Mouse (Mus musculus) mouse embryonic stem cell (cell line): ENCODE measurements around the gene Dynlt1c.
"Not testable (repeated sequence)": the region's sequence is repeated elsewhere in the genome, so short reads cannot be mapped to it uniquely, and the experiment has no call there.

Source experiments
- in situ Hi-C, 2 experiments: fragments of 300-500 bp; cut with MboI; formaldehyde crosslinking; loops; 1 replicate in 1 of 2; 3 replicates in 1 of 2; pipeline ENCODE4 v1.14.3; 2019 to 2020; ENCODE audit warnings: low sequenced_read_pairs in 2 of 2, low pct_unique_long_range_greater_than_20kb in 1 of 2, mixed read lengths in 1 of 2; ENCODE audit not compliant: unreplicated experiment in 1 of 2

Dynlt1c gene

DNA sequence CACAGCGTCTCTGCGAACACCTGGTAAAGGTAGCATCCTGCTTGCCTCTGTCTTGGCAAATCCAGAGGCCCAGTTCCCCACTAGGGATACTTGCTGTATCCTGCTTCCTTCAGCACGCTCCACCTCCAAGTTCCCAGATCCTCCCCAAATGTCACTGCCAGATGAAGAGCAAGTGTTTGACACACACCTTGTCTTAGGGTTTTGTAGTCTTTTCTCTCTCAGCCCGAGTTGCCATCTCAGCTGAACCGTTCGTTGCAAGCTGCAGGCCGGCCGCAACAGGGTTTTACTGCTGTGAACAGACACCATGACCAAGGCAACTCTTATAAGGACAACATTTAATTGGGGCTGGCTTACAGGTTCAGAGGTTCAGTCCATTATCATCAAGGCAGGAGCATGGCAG lies 45.4 kb downstream of the Dynlt1c start:
- in situ Hi-C loops, result not testable (repeated sequence)

DNA sequence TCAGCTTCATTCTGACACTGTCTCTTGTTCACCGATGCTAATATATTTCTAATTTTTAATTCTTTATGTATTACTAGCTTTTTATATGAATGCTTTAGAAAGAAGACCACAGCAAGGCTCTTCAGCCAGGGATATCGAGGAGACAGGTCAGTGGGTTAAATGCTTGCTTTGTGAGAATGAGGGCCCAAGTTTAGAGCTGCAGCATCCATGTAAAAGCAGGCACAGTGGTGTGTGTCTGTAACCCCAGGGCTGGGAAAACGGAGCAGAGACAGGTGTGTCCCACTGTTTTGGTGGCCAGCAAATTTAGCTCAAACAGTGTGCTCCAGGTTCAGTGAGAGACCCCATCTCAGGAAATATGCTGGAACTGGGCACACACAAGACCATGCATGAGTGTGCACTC lies 46.0 kb downstream of the Dynlt1c start:
- in situ Hi-C loops, result not testable (repeated sequence)

DNA sequence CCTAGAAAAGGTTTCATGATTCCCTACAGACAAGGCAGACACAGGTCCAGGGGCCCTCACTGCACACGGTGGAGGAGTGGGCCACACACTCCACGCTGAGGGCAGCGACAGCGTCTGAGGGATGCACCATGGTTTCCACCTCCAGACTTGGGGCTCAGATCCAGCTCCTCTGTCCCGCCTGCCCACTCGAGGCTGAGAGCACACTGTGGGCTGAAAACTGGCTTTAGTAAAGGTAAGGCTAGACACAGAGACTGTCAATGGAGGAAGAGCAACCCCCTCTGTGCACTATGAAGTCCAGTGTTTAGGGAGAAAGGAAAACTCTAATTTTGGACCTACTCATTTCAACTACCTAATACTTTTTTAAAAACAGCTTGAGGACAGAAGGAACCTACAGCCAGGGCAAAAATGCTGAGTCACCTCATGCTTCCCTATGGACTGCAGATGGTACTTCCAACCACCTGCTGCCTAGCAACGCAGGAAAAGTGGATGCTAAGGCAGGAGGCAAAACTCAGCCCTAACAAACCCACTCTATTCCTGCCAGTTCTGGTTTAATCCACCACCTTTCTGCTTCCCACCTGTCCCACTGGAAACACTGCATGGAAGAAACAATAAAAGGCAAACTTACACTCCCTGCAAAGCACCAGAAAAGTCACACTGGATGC lies 49.6 kb downstream of the Dynlt1c start:
- in situ Hi-C loops, result not testable (repeated sequence)

DNA sequence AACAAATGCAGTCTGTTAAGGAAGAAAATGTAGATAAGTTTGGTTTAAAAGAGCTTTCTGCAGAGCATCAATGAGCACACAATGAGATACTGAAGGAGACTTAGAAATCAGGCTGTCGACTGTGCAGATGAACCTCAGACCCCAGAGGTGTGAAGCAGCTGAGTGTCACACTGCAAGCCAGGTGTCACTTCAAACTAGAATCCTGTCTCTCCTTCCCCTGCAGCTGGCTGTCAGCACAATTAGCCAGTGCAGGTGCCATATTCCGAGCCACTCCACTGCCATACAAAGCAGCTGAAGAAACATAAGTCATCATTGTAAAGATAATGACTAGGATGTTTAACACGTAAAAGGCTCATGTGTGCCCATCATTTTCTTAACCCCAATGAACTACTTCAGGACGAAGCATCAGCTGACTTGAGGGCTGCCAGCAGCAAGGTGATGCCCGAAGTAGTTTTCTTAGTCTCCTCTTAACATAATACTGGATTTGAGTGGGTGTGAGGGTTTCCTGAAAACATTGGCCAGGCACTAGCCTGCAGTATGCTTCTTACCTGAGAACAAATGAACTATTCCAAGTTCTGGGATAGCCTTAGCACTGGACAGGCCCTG lies 52.0 kb downstream of the Dynlt1c start:
- in situ Hi-C loops, result not testable (repeated sequence)

DNA sequence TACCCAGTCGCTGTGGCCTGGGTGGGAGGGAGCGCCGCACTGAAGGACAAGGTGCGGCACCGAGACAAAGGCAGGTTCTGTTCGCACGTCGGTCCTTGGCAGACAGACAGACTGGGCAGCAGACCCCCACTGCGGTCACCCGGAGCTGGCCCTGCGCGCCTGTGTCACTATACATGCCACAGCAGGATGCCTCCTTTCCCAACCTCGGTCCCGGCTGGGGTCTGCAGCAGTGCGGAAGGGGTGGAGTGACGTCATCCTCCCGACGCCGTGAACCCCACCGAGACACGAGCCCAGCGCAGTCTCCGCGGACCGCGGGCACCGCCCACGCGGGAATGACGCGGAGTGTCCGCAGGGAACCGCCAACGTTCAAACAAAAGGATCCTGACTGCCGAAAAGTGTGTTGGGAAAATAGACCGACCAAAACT lies 53.6 kb downstream of the Dynlt1c start:
- in situ Hi-C loops, result not testable (repeated sequence)

DNA sequence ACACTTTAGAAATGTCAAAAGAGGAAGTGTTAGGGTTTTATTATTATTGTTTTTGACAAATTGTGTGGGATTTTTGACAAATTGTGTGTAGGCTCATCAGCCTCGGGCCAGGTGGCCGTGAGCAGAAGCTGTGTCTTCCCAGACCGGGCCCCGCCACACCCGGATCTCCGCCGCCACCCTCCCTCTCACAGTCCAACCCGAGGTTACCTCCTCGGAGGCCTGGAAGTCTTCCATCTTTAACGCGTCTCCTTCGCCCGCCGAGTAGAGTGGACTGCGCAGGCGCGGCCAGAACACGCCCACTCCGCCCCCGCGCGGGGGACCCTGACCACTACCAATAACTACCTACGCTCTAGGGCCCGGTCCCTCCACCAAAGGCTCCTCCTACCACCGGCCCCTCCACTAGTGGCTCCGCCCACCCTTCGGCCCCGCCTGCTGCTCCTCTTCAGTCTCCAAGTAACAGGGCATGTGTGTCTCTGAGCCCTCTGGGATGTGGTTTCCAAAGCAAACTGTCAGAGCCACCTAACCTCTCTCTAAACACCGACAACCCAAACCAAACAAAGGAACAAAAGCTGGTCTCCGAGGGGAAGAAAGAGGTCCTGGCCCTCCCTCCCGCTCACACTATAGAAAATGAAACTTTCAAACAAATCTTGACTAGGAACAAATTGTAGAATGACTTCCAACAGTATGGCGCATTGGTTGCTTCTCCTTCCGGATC lies 54.3 kb downstream of the Dynlt1c start, which contains the start of gene Dynlt1f:
Gene Dynlt1f (minus strand): TSS at position 334 of the 715 bp plus-strand sequence.
- in situ Hi-C loops, result not testable (repeated sequence)

DNA sequence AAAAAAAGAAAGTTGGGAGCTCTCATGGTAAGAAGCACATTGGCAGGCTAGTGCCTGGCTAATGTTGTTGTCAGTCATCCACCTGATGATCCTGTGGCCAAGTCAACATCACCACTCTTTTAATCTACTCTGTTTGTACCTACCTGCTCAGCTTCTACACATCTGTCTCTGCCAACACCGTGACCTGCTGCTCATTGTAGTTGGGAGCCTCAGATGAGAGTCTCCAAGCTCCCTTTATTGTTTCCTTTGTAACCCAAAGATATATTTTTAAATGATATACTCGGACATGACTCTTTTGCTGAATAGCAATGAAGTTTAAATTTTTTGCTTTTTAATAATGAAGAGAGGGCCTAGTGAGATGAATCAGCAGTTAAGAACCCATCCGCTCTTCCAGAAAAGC lies 55.0 kb downstream of the Dynlt1c start:
- in situ Hi-C loops, result not testable (repeated sequence)

DNA sequence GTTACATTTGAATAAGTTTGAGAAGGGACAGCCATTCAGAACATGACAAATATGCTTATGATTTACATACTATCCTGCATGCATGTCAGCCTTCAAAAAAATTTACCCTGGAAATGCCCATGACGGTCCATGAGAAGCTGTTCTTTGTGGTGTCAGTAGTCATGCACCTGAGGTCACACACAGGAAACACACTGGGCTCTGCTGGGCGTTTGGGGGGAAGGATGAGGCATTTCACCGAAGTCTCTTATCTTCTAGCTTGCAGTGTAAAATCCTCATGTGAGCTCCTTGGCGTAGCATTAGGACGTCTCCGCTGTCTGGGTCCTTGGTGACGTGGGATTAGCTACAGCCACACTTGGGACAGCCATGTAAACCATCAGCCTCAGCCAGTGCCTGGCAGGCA lies 57.3 kb downstream of the Dynlt1c start, which contains the start of gene Sytl3:
Gene Sytl3 (plus strand): TSS at position 293 of the 400 bp plus-strand sequence.
- in situ Hi-C loops, result not testable (repeated sequence)
